Mouse (Mus musculus): Measurements from ENCODE around the gene Dcaf5. TPM values are rescaled to one million over a fixed set of nuclear protein-coding genes. Genes with fewer than 3 reads are reported as not detected.

Gene Dcaf5
- polyA plus RNA-seq, 1 experiment from 2014 or later = 12.9 TPM

DNA sequence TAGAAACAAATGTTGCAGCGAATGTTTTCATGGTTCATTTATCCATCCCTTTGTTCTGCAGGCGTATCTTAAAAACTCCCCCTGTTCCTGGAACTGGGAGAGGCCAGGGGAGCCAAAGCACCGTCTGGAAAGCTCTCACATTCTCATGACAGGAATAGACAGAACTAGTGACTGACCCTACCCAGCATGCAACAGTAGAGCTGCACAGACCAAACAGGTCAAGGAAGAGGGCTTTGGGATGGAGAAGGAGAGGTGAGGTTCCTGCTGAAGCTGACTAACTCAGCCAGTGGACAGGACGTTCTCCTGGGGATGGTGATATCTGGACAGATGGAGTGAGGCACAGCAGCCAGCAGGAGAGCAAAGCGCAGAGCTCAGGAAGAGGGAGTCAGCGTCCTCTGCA is 113.9 kb downstream of the Dcaf5 start:
- Histone ChIP-seq H3K9me3 (ENCODE audit: control insufficient read depth, low read length) (no peaks in the 10 kb centered on the region), H3K9ac (ENCODE audit: low read length) (no peak overlapping the region), H3K4me1 (ENCODE audit: control insufficient read depth, insufficient read depth, low read length) (no peaks in the 10 kb centered on the region), H3K4me2 (no peak overlapping the region), H3K4me3 (ENCODE audit: low read depth, low read length) (no peak overlapping the region), H3K27ac (ENCODE audit: low read depth, low read length) (no peak overlapping the region), H3K27me3 (ENCODE audit: control insufficient read depth, insufficient read depth, low read length) (no peaks in the 10 kb centered on the region), H3K36me3 (ENCODE audit: control insufficient read depth, insufficient read depth, low read length) (no peaks in the 10 kb centered on the region)
- WGBS = 75% methylated on average over 6 of the region's 6 CpGs
- ATAC-seq (ENCODE audit: low FRiP score) = no peak
- no peak for DNase-seq (ENCODE audit: low spot score, missing footprints)

DNA sequence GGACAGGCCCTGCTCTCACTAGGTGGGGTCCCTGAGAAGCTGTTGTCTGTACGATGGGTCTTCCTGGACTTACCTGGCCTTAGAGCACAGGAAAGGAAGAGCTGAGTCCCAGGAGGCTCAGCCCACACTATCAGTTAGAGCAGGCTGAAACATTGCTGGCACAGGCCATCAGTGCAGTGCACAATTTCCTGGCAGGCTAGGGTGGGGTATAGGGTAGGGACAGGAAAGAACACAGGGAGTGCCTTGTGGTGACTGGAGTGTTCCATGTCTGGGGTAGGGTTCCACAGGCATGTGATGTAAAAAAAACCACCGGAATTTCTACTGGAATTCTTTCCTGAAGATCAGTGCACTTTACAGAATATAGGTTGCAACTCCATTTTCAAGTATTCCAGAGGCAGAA is 117.3 kb downstream of the Dcaf5 start:
- H3K4me2 ChIP-seq = no peak overlapping the region
- H3K27ac ChIP-seq (ENCODE audit: low read depth, low read length) = no peak overlapping the region
- no peaks in the 10 kb centered on the region for H3K27me3 ChIP-seq (ENCODE audit: control insufficient read depth, insufficient read depth, low read length)
- H3K36me3 ChIP-seq (ENCODE audit: control insufficient read depth, insufficient read depth, low read length) = no peaks in the 10 kb centered on the region
- DNase-seq (ENCODE audit: low spot score, missing footprints) (no peak), ATAC-seq (ENCODE audit: low FRiP score) (no peak)
- H3K4me3 ChIP-seq (ENCODE audit: low read depth, low read length) = no peak overlapping the region
- 95% methylated on average over 2 of the region's 2 CpGs for WGBS
- no peaks in the 10 kb centered on the region for H3K9me3 ChIP-seq (ENCODE audit: control insufficient read depth, low read length)
- no peak overlapping the region for H3K9ac ChIP-seq (ENCODE audit: low read length)
- no peaks in the 10 kb centered on the region for H3K4me1 ChIP-seq (ENCODE audit: control insufficient read depth, insufficient read depth, low read length)

DNA sequence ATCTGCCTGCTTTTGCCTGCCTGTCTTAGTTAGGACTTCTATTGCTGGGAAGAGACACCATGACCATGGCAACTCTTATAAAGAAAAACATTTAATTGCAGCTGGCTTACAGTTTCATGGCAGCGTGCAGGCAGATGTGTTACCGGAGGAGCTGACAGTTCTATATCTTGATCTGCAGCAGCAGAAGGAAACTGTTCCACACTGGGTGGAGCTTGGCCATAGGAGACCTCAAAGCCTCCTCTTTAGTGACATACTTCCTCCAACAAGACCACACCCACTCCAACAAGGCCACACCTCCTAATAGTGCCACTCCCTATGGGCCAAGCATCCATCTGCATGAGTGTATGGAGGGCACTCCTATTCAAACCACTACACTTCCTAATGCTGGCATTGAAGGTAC is 121.1 kb downstream of the Dcaf5 start:
- Histone ChIP-seq H3K27ac (ENCODE audit: low read depth, low read length) (no peak overlapping the region), H3K4me3 (ENCODE audit: low read depth, low read length) (no peak overlapping the region), H3K36me3 (ENCODE audit: control insufficient read depth, insufficient read depth, low read length) (no peaks in the 10 kb centered on the region), H3K27me3 (ENCODE audit: control insufficient read depth, insufficient read depth, low read length) (no peaks in the 10 kb centered on the region), H3K4me2 (no peak overlapping the region), H3K9ac (ENCODE audit: low read length) (no peak overlapping the region), H3K9me3 (ENCODE audit: control insufficient read depth, low read length) (no peaks in the 10 kb centered on the region), H3K4me1 (ENCODE audit: control insufficient read depth, insufficient read depth, low read length) (no peaks in the 10 kb centered on the region)
- 90% methylated on average over 2 of the region's 2 CpGs for WGBS
- DNase-seq (ENCODE audit: low spot score, missing footprints) = peak; percentile 26
- no peak for ATAC-seq (ENCODE audit: low FRiP score)

DNA sequence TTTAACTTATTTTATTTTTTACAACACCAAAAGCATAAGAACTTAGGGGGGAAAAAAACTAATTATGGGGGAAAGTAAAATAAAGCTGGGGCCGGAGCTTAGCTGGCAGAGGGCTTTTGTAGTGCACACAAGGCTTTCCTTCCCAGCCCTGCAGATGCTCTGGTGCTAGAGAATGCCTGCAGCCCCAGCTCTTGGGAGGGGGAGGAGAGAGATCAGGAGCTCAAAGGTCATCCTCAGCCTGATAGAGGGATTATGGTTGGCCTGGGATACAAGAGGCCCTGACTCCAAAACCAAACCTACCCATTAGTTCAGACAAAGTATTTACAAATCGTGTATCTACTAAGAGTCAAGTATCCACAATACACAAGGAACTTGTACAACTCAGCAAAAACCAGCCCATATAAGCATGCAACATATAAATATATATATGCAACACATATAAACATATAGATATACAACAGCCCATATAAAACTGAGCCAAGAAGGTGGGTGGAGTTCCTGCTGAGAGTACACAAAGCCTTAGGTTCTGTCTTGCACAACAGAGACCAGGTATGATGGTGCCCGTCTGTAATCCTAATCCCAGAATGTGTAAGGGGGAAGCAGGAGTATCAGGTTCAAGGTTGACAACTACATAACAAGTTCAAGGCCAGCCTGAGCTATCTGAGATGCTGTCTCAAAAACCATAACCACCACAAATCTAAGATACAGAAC is 124.3 kb downstream of the Dcaf5 start:
- H3K27ac ChIP-seq (ENCODE audit: low read depth, low read length) = no peak overlapping the region
- no peaks in the 10 kb centered on the region for H3K36me3 ChIP-seq (ENCODE audit: control insufficient read depth, insufficient read depth, low read length)
- no peaks in the 10 kb centered on the region for H3K4me1 ChIP-seq (ENCODE audit: control insufficient read depth, insufficient read depth, low read length)
- H3K27me3 ChIP-seq (ENCODE audit: control insufficient read depth, insufficient read depth, low read length) = no peaks in the 10 kb centered on the region
- WGBS = 36% methylated on average over 3 of the region's 3 CpGs
- no peak overlapping the region for H3K4me3 ChIP-seq (ENCODE audit: low read depth, low read length)
- no peaks in the 10 kb centered on the region for H3K9me3 ChIP-seq (ENCODE audit: control insufficient read depth, low read length)
- no peak overlapping the region for H3K9ac ChIP-seq (ENCODE audit: low read length)
- DNase-seq (ENCODE audit: low spot score, missing footprints) = no peak
- ATAC-seq (ENCODE audit: low FRiP score) = no peak
- H3K4me2 ChIP-seq = no peak overlapping the region

DNA sequence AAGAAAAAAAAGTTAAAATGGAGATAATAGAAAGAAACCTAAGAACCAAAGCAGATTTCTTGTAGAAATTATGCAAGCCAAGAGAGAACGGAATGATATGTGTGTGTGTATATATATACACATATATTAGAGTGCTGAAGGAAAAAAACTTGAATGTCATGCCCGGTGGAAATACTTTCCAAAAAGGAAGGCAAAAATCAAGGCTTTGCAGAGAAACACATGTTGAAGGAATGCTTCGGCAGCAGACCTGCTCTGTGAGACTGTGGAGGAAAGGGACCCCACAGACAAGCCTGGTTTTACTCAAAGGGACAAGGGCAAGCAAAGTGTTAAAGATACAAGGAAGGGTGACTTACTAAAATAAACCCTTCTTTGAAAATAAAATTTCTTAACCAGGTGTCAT is 128.8 kb downstream of the Dcaf5 start:
- no peaks in the 10 kb centered on the region for H3K36me3 ChIP-seq (ENCODE audit: control insufficient read depth, insufficient read depth, low read length)
- WGBS = 86% methylated on average over 3 of the region's 3 CpGs
- H3K27ac ChIP-seq (ENCODE audit: low read depth, low read length) = no peak overlapping the region
- no peak overlapping the region for H3K9ac ChIP-seq (ENCODE audit: low read length)
- ATAC-seq (ENCODE audit: low FRiP score) (no peak), DNase-seq (ENCODE audit: low spot score, missing footprints) (no peak)
- no peaks in the 10 kb centered on the region for H3K9me3 ChIP-seq (ENCODE audit: control insufficient read depth, low read length)
- no peak overlapping the region for H3K4me2 ChIP-seq
- H3K4me1 ChIP-seq (ENCODE audit: control insufficient read depth, insufficient read depth, low read length) = no peaks in the 10 kb centered on the region
- H3K27me3 ChIP-seq (ENCODE audit: control insufficient read depth, insufficient read depth, low read length) = no peaks in the 10 kb centered on the region
- H3K4me3 ChIP-seq (ENCODE audit: low read depth, low read length) = no peak overlapping the region

DNA sequence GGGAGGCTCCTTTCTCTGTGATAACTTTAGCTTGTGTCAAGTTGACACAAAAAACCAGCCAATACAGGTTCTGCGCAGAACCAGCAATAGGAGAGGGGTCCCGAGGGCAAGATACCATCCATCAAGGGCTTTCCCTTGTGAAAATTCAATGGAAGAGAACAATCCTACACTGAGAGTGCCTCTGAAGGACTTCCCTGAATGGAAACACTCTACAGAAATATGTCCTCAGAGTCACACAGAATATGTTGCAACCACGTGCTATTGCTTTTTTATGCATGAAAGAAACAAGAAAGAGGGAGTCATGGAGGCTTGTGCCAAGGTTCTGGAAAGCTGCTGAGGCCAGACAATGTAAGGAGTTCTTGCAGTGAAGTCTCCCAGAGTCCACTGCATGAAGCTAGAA is 131.9 kb downstream of the Dcaf5 start:
- DNase-seq (ENCODE audit: low spot score, missing footprints) (no peak), ATAC-seq (ENCODE audit: low FRiP score) (no peak)
- no peak overlapping the region for H3K27ac ChIP-seq (ENCODE audit: low read depth, low read length)
- no peak overlapping the region for H3K4me2 ChIP-seq
- H3K9ac ChIP-seq (ENCODE audit: low read length) = no peak overlapping the region
- WGBS = 86% methylated on average over 3 of the region's 3 CpGs
- H3K27me3 ChIP-seq (ENCODE audit: control insufficient read depth, insufficient read depth, low read length) = no peaks in the 10 kb centered on the region
- H3K36me3 ChIP-seq (ENCODE audit: control insufficient read depth, insufficient read depth, low read length) = no peaks in the 10 kb centered on the region
- H3K9me3 ChIP-seq (ENCODE audit: control insufficient read depth, low read length) = no peaks in the 10 kb centered on the region
- H3K4me3 ChIP-seq (ENCODE audit: low read depth, low read length) = no peak overlapping the region
- H3K4me1 ChIP-seq (ENCODE audit: control insufficient read depth, insufficient read depth, low read length) = no peaks in the 10 kb centered on the region

DNA sequence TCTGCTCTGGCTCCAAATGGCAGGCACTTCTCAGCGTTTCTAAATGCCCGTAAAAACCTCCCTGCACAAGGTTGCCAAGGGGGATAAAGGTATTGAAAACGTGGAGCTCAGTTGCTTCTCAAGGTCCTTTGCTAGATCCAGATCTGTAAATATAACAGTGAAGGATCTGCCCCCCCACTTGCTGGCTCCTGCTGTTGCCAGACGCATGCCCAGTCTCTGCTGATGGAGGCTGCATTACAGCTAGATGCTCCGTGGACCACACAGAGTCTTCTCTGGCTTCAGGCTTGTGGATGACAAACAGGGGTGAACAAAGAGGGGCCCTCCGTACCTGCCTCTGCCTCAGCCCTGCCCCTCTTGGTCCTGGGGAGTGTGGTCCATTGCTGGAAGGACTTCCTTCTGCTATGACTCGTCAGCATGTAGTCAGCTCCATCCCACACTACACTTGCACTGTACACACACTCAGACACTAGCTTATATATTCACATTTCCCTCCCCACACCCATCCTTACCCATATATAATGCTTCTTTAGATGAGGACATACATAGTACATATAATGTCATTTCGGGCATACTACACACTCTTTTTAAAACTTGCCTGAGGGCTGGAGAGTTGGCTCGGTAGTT is 135.5 kb downstream of the Dcaf5 start:
- no peak overlapping the region for H3K9ac ChIP-seq (ENCODE audit: low read length)
- H3K27me3 ChIP-seq (ENCODE audit: control insufficient read depth, insufficient read depth, low read length) = no peaks in the 10 kb centered on the region
- H3K9me3 ChIP-seq (ENCODE audit: control insufficient read depth, low read length) = no peaks in the 10 kb centered on the region
- no peaks in the 10 kb centered on the region for H3K36me3 ChIP-seq (ENCODE audit: control insufficient read depth, insufficient read depth, low read length)
- ATAC-seq (ENCODE audit: low FRiP score) (no peak), DNase-seq (ENCODE audit: low spot score, missing footprints) (no peak)
- no peak overlapping the region for H3K4me2 ChIP-seq
- 83% methylated on average over 9 of the region's 9 CpGs for WGBS
- no peak overlapping the region for H3K27ac ChIP-seq (ENCODE audit: low read depth, low read length)
- H3K4me3 ChIP-seq (ENCODE audit: low read depth, low read length) = no peak overlapping the region
- H3K4me1 ChIP-seq (ENCODE audit: control insufficient read depth, insufficient read depth, low read length) = no peaks in the 10 kb centered on the region

DNA sequence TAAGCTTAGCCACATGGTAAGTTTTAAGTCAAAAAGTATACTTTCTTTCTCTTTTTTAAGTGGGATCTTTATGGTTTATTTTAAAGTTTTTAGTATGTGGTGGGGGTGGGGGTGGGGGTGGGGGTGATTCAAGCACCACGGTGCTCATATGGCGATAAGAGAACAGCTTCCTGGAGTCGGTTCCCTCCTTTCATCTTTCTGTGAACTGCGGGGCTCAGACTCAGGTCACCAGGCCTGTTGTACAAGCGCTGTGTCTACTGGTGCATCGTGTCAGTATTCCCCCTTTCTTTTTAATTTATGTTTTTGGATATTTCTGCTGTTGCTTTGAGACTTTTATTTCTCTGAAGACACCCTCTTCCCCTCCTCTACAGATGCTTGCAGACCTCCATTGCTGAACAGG is 137.7 kb downstream of the Dcaf5 start:
- Histone ChIP-seq H3K9ac (ENCODE audit: low read length) (no peak overlapping the region), H3K4me1 (ENCODE audit: control insufficient read depth, insufficient read depth, low read length) (no peaks in the 10 kb centered on the region), H3K4me3 (ENCODE audit: low read depth, low read length) (no peak overlapping the region), H3K27me3 (ENCODE audit: control insufficient read depth, insufficient read depth, low read length) (no peaks in the 10 kb centered on the region), H3K4me2 (no peak overlapping the region), H3K9me3 (ENCODE audit: control insufficient read depth, low read length) (no peaks in the 10 kb centered on the region), H3K36me3 (ENCODE audit: control insufficient read depth, insufficient read depth, low read length) (no peaks in the 10 kb centered on the region), H3K27ac (ENCODE audit: low read depth, low read length) (no peak overlapping the region)
- DNase-seq (ENCODE audit: low spot score, missing footprints) = no peak
- no peak for ATAC-seq (ENCODE audit: low FRiP score)
- WGBS = 86% methylated on average over 6 of the region's 6 CpGs

DNA sequence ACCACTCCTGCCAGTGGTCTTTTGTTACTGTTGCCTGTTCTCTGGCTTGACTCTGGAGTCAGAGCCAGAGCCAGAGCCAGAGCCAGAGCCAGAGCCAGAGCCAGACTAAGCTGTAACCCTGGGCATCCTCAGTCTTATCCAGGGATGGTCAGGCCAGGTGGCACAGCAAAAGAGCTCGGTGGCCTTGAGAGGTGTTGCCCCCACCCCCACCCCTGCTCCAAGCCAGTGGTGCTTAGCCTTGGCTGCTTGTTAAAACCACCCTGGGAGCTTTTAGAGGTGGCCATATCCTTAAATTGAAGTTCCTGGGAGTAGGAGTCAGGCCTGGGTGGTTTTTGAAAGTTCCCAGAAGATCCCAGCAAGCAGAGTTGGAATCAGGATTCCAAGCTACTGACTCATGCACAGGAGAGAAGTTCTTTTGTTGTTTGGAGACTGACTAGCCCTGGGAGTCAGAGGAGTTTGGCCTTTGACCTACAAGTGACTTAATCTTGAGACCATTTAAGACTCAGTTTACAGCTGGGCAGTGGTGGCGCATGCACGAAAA is 144.4 kb downstream of the Dcaf5 start:
- Histone ChIP-seq H3K27ac (ENCODE audit: low read depth, low read length) (no peak overlapping the region), H3K9ac (ENCODE audit: low read length) (no peak overlapping the region), H3K4me3 (ENCODE audit: low read depth, low read length) (no peak overlapping the region), H3K4me2 (no peak overlapping the region), H3K27me3 (ENCODE audit: control insufficient read depth, insufficient read depth, low read length) (no peaks in the 10 kb centered on the region), H3K36me3 (ENCODE audit: control insufficient read depth, insufficient read depth, low read length) (no peaks in the 10 kb centered on the region), H3K9me3 (ENCODE audit: control insufficient read depth, low read length) (no peaks in the 10 kb centered on the region), H3K4me1 (ENCODE audit: control insufficient read depth, insufficient read depth, low read length) (no peaks in the 10 kb centered on the region)
- 60% methylated on average over 3 of the region's 3 CpGs for WGBS
- DNase-seq (ENCODE audit: low spot score, missing footprints) (no peak), ATAC-seq (ENCODE audit: low FRiP score) (no peak)

Data from midbrain, embryonic 11.5 days (tissue).